Mouse (Mus musculus) CD8-positive naive resting alpha-beta T cell, adult 2 months (primary cell): ENCODE measurements around the gene Hc.

ENCODE experiments used
- DNase-seq, 2 experiments: peaks; one replicate each; pipeline ENCODE4 v3.0.0; 2022; ENCODE audit warnings: low read depth in 2 of 2, low spot score in 2 of 2

The Hc gene

GRCm38 (mm10) chr2:34978226-34978625, 83.0 kb downstream of the Hc start:
- DNase-seq, result no peak

- peak in 1 of 2 experiments; percentile 28 for DNase-seq
Observed at GRCm38 (mm10) chr2:34976945-34977658, 84.1 kb downstream of the Hc start.

- no peak for DNase-seq
Observed at GRCm38 (mm10) chr2:34976447-34976846, 84.8 kb downstream of the Hc start.

GRCm38 (mm10) chr2:34973087-34973486, 88.2 kb downstream of the Hc start:
- DNase-seq, result no peak

- no peak for DNase-seq
Observed at GRCm38 (mm10) chr2:34971080-34971888, 90.0 kb downstream of the Hc start.

GRCm38 (mm10) chr2:34970092-34970750, 91.0 kb downstream of the Hc start:
- DNase-seq, result peak; percentile 58 to 60

GRCm38 (mm10) chr2:34969166-34969565, 92.1 kb downstream of the Hc start:
- DNase-seq, result no peak

GRCm38 (mm10) chr2:34966243-34966934, 94.8 kb downstream of the Hc start:
- no peak for DNase-seq

GRCm38 (mm10) chr2:34965806-34966205, 95.4 kb downstream of the Hc start:
- DNase-seq, result no peak

- DNase-seq, result peak in 1 of 2 experiments; percentile 63
Observed at GRCm38 (mm10) chr2:34965293-34965692, 95.9 kb downstream of the Hc start.

- DNase-seq, result no peak
Observed at GRCm38 (mm10) chr2:34964651-34965050, 96.6 kb downstream of the Hc start.

- no peak for DNase-seq
Observed at GRCm38 (mm10) chr2:34964230-34964629, 97.0 kb downstream of the Hc start.

- DNase-seq, result peak; percentile 81 to 84
Observed at GRCm38 (mm10) chr2:34963371-34963956, 97.8 kb downstream of the Hc start.

GRCm38 (mm10) chr2:34962893-34963292, 98.3 kb downstream of the Hc start:
- peak; percentile 78 to 80 for DNase-seq

GRCm38 (mm10) chr2:34962211-34962610, 99.0 kb downstream of the Hc start:
- DNase-seq, result no peak

- peak; percentile 43 to 50 for DNase-seq
Observed at GRCm38 (mm10) chr2:34961481-34962036, 99.7 kb downstream of the Hc start, which contains the start of gene Traf1. Gene Traf1, minus strand, starts transcription at chr2:34961772.

- no peak for DNase-seq
Observed at GRCm38 (mm10) chr2:34960966-34961365, 100.3 kb downstream of the Hc start.

GRCm38 (mm10) chr2:34960466-34960865, 100.8 kb downstream of the Hc start:
- no peak for DNase-seq

- no peak for DNase-seq
Observed at GRCm38 (mm10) chr2:34958582-34958981, 102.7 kb downstream of the Hc start.

- DNase-seq, result no peak
Observed at GRCm38 (mm10) chr2:34958036-34958435, 103.2 kb downstream of the Hc start.
